Comparison of ENCODE assay signal across 8 mouse cellular contexts in the genomic region with DNA sequence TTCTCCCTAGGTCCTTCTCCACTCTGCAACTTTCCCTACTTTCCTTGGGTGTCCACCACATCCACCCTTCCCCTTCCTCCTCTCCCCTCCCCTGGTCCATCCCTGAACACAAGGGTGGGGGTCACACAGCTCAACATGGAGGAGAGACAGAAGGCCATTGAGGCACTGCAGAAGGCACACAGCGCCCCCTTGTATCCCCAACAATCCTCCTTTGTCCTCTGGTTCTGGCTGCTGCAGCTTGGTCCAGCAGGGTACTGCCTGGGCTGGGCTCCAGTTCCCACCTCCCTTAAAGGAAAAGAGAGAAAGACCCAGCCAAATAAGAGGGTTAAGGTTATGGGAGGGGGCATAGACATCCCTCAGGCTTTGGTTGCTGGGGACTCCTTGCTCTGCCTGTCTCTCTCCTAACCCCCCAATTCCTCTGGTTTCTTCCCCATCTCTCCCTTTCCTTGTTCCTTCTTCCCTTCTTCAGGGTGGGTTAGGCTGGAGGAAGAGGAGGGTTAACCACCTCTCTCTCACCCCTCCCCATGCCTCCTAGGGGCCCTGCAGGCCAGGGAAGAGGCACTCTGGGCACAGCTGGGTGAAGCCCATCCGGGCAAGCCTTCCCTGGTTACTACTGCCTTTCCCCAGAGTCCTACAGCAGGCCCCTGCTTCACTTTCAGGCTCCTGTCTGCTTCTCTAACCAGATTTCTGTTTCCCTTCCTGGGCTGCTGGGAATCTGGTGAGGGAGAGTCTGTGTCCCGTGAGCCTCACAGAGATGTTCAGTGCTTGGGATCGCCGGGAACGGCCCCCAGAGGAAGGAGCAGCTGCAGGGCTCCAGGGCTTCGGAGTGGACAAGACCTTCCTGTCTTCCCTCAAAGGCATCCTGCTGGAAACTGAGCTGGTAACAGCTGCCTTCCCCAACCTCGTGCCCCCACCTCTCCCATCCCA. TPM values are rescaled to one million over a fixed set of nuclear protein-coding genes. Genes with fewer than 3 reads are reported as not detected.
A peak's percentile ranks its signal among the peaks of the same experiment; 100 is the strongest.
DNase-seq lines count a peak whose midpoint lies in the region; ATAC-seq lines count a peak whose summit lies in the region.
"Had no signal": no experiment of that assay in that cellular context is flagged by ENCODE, and none has a peak within 500 bp of the region (broad histone marks: within the 10 kb centered on the region; RNA-seq: fewer than 3 reads in every experiment).

A gene (plus strand): TSS at position 358 of the 927 bp plus-strand sequence.

- 0 out of 2 replicates have a peak, but pooled peaks have one; percentile 23 for ATAC-seq in common myeloid progenitor, adult 5-6 weeks (replicated peaks; ENCODE audit: low read depth, poor library complexity, severe bottlenecking)
- ATAC-seq in liver, embryonic 12.5 days, result no peak

- no peaks in the 10 kb centered on the region for H3K27me3 ChIP-seq in hindbrain, embryonic 10.5 days (ENCODE audit: insufficient read depth, poor library complexity, severe bottlenecking)
- peaks cover 47% of the 10 kb centered on the region for H3K27me3 ChIP-seq in liver, embryonic 12.5 days (replicated peaks)

- H3K9me3 ChIP-seq in hindbrain, embryonic 10.5 days, result no peaks in the 10 kb centered on the region
- H3K9me3 ChIP-seq in liver, embryonic 12.5 days (replicated peaks), result no peaks in the 10 kb centered on the region
- H3K9me3 ChIP-seq: liver, embryonic 15.5 days had no signal

- DNase-seq in cerebellum, adult 11 months, result peak; percentile 34
- DNase-seq in hindbrain, embryonic 10.5 days (ENCODE audit: low spot score), result no peak
- DNase-seq in left cerebral cortex, postnatal 10 days (ENCODE audit: extremely low spot score in 1 of 2, low spot score in 2 of 2), result peak; percentile 66 to 77
- DNase-seq in right cerebral cortex, adult 2 months (ENCODE audit: low spot score in 2 of 2), result peak; percentile 38 to 51
- DNase-seq in thymus, postnatal 25 days, result no peak

- intact Hi-C loops in left cerebral cortex, postnatal 10 days (cut with DNase I), result loop anchor here (2.0 kb wide), 1 partner anchor 35 kb away; no protein-coding TSS in a partner anchor

- no peak within 1 kb of the TSS for H3K4me2 ChIP-seq in liver, embryonic 12.5 days
- H3K4me2 ChIP-seq: liver, embryonic 15.5 days had no signal

- WGBS in hindbrain, embryonic 10.5 days, result 43% methylated on average over 8 of the region's 8 CpGs
- 35% methylated on average over 8 of the region's 8 CpGs for WGBS in liver, embryonic 12.5 days (ENCODE audit: insufficient replicate concordance)

- H3K9ac ChIP-seq in liver, embryonic 12.5 days, result no peak within 1 kb of the TSS
- H3K9ac ChIP-seq: liver, embryonic 15.5 days had no signal

- H3K4me3 ChIP-seq in hindbrain, embryonic 10.5 days, result peak within 1 kb of the TSS; percentile 4; the same call in 1 of the 2 replicates
- H3K4me3 ChIP-seq in liver, embryonic 12.5 days, result no peak within 1 kb of the TSS
- H3K4me3 ChIP-seq: liver, embryonic 15.5 days had no signal

- peaks cover 36% of the 10 kb centered on the region for H3K4me1 ChIP-seq in hindbrain, embryonic 10.5 days (replicated peaks)
- H3K4me1 ChIP-seq in liver, embryonic 12.5 days, result no peaks in the 10 kb centered on the region
- H3K4me1 ChIP-seq: liver, embryonic 15.5 days had no signal

- H3K27ac ChIP-seq in hindbrain, embryonic 10.5 days, result peak within 1 kb of the TSS; percentile 73
- no peak within 1 kb of the TSS for H3K27ac ChIP-seq in liver, embryonic 12.5 days
- H3K27ac ChIP-seq: liver, embryonic 15.5 days had no signal

- H3K36me3 ChIP-seq in hindbrain, embryonic 10.5 days, result no peaks in the 10 kb centered on the region
- H3K36me3 ChIP-seq in liver, embryonic 12.5 days, result no peaks in the 10 kb centered on the region
- H3K36me3 ChIP-seq: liver, embryonic 15.5 days had no signal

RNA-seq across cellular contexts. Expression of the gene that starts here (rescaled TPM):
- total RNA-seq in common myeloid progenitor, adult 5-6 weeks (2017), result not detected in 2 replicates
- 0.78 and 2.9 TPM in 2 replicates for polyA plus RNA-seq in hindbrain, embryonic 10.5 days (2016; fragmentation: Nextera tagmentation; extraction: Ambion mirVana)
- total RNA-seq in left cerebral cortex, postnatal 10 days (2021), result 10 to 100 TPM; 23.5 to 25.2 TPM
- polyA plus RNA-seq in liver, embryonic 12.5 days (2016; fragmentation: Nextera tagmentation; extraction: Ambion mirVana), result not detected in 2 replicates

Comparison
In these comparisons a context has a peak if more than half of its experiments do, and no peak if none do; other contexts are left out.
1. RNA of the gene that starts here (total RNA-seq): 23.5 to 25.2 TPM in left cerebral cortex, postnatal 10 days; not detected in common myeloid progenitor, adult 5-6 weeks; every median in the first group is over 10 times any median in the second.
2. Peak in ATAC-seq in common myeloid progenitor, adult 5-6 weeks; RNA of the gene not detected or under 1 TPM.
3. DNase-seq: peak in cerebellum, adult 11 months (single experiment), left cerebral cortex, postnatal 10 days (2 of 2) and right cerebral cortex, adult 2 months (2 of 2); none in hindbrain, embryonic 10.5 days (single experiment) and thymus, postnatal 25 days (single experiment).